Mouse (Mus musculus) small intestine, adult 2 months (tissue): ENCODE measurements around the gene Pcnx3. TPM values are rescaled to one million over a fixed set of nuclear protein-coding genes. Genes with fewer than 3 reads are reported as not detected.
A peak's percentile ranks its signal among the peaks of the same experiment; 100 is the strongest.

ENCODE experiments used
- H3K27ac ChIP-seq: fragments of 200-500 bp; 2 replicates; pipeline ENCODE4 v1.5.1; 2012; ENCODE audit warnings: low read depth, low read length, control low read depth, inconsistent platforms; ENCODE audit not compliant: insufficient read depth
- H3K27me3 ChIP-seq: fragments of 200-500 bp; 2 replicates; pipeline ENCODE4 v1.6.1; 2012; ENCODE audit warnings: mild to moderate bottlenecking, moderate library complexity, low read length, inconsistent platforms; ENCODE audit not compliant: control insufficient read depth, insufficient read depth
- H3K36me3 ChIP-seq: fragments of 200-500 bp; 2 replicates; pipeline ENCODE4 v1.6.1; 2012; ENCODE audit warnings: mild to moderate bottlenecking, low read length, control low read depth, inconsistent platforms; ENCODE audit not compliant: control insufficient read depth, insufficient read depth
- H3K4me1 ChIP-seq: fragments of 200-500 bp; 2 replicates; pipeline ENCODE4 v1.6.1; 2012; ENCODE audit warnings: low read length, inconsistent platforms, mixed read lengths; ENCODE audit not compliant: control insufficient read depth, insufficient read depth, insufficient read length
- H3K4me3 ChIP-seq: fragments of 200-500 bp; 2 replicates; pipeline ENCODE4 v1.5.1; 2012; ENCODE audit warnings: low read depth, mild to moderate bottlenecking, control low read depth, inconsistent platforms, low read length, moderate library complexity
- CTCF ChIP-seq: fragments of 200-500 bp; IDR thresholded peaks from 2 replicates; pipeline ENCODE4 v1.5.1; 2012; ENCODE audit warnings: low read depth, mild to moderate bottlenecking, control low read depth, inconsistent platforms, low read length, moderate library complexity, mixed read lengths; ENCODE audit not compliant: insufficient replicate concordance, insufficient read length; ENCODE audit errors: extremely low read depth
- POLR2A ChIP-seq: fragments of 200-500 bp; IDR thresholded peaks from 2 replicates; pipeline ENCODE4 v1.6.1; 2012; ENCODE audit warnings: low read depth, mild to moderate bottlenecking, control low read depth, inconsistent platforms, low read length, moderate library complexity
- WGBS: fragments of 180-500 bp; shearing (Covaris S2); methylation state at CpG from one replicate; pipeline ENCODE4 v1.1.7; 2018; 5-methylcytosine and 5-hydroxymethylcytosine counted together
- polyA plus RNA-seq: library from polyadenylated mRNA; depleted of rRNA; stranded (reverse); fragments of >200 nt; gene quantifications from 2 replicates; pipeline ENCODE4 v1.2.3, GENCODE M21; 2012

Pcnx3 gene
- polyA plus RNA-seq, 1 experiment = 150 TPM

DNA sequence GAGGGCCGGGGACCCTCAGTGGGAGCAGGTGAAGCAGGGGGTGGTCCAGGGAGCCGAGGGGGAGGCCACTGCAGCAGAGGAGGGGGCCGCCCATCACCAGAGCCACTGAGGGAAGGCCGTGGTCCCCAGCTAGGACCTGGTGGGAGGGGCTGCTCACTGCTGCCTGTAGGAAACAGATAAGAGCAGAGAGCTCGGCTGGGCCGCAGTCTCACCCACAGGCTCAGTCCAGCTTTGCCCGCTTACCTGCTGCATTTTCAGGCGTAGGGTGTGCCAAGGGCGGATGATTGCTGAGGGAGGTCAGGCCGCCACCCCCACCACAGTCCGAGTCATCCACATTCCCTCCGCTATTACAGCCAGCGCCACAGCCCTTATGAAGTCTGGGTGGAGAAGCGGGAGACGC is 23.2 kb downstream of the Pcnx3 start:
- Histone ChIP-seq H3K4me3 (no peak overlapping the region), H3K27ac (no peak overlapping the region), H3K4me1 (peaks cover 7% of the 10 kb centered on the region), H3K36me3 (peaks cover 34% of the 10 kb centered on the region), H3K27me3 (no peaks in the 10 kb centered on the region)
- 88% methylated on average over 15 of the region's 15 CpGs for WGBS
- TF ChIP-seq POLR2A = no peak
- TF ChIP-seq CTCF = no peak

GRCm38 (mm10) chr19:5664669-5665257 is 23.9 kb downstream of the Pcnx3 start:
- WGBS = 95% methylated on average over 10 of the region's 10 CpGs
- no peak overlapping the region for H3K4me3 ChIP-seq
- no peak for TF ChIP-seq CTCF
- TF ChIP-seq POLR2A = no peak
- H3K27me3 ChIP-seq = no peaks in the 10 kb centered on the region
- no peak overlapping the region for H3K27ac ChIP-seq
- peaks cover 7% of the 10 kb centered on the region for H3K4me1 ChIP-seq
- peaks cover 31% of the 10 kb centered on the region for H3K36me3 ChIP-seq

DNA sequence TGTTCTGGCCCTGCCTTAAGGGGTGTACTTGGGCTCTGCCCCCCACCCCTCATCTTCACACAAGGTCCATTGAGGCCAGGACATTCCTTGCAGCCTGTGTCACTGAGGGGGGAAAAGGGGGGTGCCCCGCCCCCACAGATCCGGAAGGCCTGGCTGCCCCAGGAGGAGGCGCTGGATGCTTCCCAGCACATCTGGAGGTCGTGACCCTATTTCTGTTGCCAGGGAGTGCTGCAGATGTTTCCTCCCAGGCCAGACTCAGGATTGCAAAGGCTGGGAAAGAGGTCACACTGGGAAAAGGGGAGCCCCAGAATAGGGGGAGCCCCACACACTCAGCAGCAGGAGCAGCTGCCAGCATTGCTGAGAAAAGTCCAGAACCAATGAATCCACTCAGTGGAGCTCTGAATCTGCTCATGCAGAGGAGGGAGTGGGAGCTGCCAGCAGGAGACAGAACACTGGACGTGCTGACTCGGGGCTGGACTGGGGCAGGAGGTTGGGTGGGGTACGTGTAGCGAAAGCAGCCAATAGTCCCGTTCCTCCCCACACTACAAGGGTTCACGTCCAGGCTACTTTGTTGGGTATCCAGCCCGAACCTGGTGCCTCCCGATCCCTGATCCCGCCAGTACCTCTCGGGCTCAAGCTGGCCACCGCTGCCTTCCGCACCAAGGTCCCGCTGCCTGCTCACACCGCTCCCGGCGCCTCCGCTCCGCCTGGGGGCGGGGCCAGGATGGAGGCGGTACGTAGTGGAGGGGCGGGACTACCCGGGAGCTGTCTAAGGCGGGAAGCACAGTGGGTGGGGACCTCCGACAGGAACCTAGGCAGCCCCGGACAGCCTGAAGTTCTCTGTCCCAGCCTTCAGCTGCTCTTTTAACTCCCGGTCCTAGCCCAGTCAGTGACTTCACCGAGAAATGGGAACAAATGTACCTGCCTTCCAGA is 25.5 kb downstream of the Pcnx3 start, which contains the start of gene Sipa1:
Gene Sipa1 (minus strand): TSS at position 727 of the 933 bp plus-strand sequence.
- peaks cover 7% of the 10 kb centered on the region for H3K4me1 ChIP-seq
- H3K36me3 ChIP-seq = peaks cover 30% of the 10 kb centered on the region
- WGBS = 4% methylated on average over 32 of the region's 32 CpGs
- TF ChIP-seq CTCF (no peak), POLR2A (peak; percentile 61; the same call in 1 of the 2 replicates)
- no peaks in the 10 kb centered on the region for H3K27me3 ChIP-seq
- H3K4me3 ChIP-seq = peak within 1 kb of the TSS; percentile 70
- peak within 1 kb of the TSS; percentile 47 for H3K27ac ChIP-seq

DNA sequence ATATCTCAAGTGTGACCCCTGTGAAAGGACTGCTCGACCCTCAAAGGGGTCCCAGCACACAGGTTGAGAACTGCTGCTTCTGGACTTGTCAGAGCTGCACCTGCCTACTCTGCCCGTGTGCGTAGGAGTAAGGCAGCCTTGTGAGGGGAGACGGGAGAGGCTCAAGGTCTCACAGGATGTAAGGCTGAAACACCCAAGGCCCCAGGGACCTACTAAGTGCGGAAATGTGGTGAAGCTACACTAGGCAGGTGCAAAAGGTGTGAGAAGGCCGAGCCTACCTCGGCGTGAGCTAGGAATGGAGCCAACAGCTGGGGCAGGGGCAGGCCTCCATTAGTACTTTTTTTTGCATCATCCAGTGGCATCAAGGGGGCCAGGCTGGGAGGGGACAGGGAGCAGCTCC is 26.4 kb downstream of the Pcnx3 start:
- Histone ChIP-seq H3K27ac (peak overlapping the region; percentile 83), H3K27me3 (no peaks in the 10 kb centered on the region), H3K4me3 (peak overlapping the region; percentile 70), H3K36me3 (peaks cover 26% of the 10 kb centered on the region), H3K4me1 (peaks cover 7% of the 10 kb centered on the region)
- TF ChIP-seq POLR2A (no peak), CTCF (no peak)
- 74% methylated on average over 8 of the region's 8 CpGs for WGBS

- Histone ChIP-seq H3K4me1 (peaks cover 7% of the 10 kb centered on the region), H3K36me3 (peaks cover 15% of the 10 kb centered on the region), H3K27ac (peak overlapping the region; percentile 83), H3K27me3 (no peaks in the 10 kb centered on the region), H3K4me3 (peak overlapping the region; percentile 57)
- WGBS = 73% methylated on average over 16 of the region's 16 CpGs
- no peak for TF ChIP-seq CTCF
- TF ChIP-seq POLR2A = no peak
These were observed 27.6 kb downstream of the Pcnx3 start for GRCm38 (mm10) chr19:5660942-5661751.

DNA sequence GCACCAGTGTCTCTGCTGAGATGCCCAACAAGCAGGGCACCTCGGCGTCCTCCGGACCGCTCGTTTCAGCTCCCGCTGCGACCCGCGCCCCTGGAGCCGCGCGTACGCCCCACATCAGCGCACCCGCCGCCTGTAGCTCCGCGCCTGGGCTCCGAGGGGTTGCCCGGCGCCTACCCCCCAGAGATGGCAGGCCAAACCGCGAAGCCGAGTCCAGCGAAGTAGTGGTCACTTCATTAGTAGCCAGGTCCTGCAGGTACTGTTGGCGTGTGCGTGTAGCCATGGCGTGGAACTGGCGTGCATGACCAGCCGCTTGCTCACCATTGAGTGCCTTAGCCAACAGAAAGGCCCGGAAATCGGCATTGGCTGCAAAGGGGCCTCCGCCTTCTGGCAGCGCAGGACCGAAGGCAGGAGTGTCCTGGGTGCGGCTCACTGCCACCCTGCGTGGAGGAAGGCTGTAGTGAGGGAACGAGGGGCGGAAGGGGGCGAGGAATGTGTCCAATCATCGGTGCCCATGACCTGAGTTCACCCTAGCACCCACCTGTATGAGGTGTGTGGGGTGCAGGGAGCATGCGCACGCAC is 33.9 kb downstream of the Pcnx3 start:
- WGBS = 25% methylated on average over 43 of the region's 43 CpGs
- Histone ChIP-seq H3K27me3 (no peaks in the 10 kb centered on the region), H3K36me3 (peaks cover 4% of the 10 kb centered on the region; the same call in 1 of the 2 replicates), H3K4me1 (peaks cover 11% of the 10 kb centered on the region), H3K27ac (no peak overlapping the region), H3K4me3 (peak overlapping the region; percentile 56)
- TF ChIP-seq POLR2A (no peak), CTCF (no peak)
